Mouse (Mus musculus) liver, embryonic 14 days (tissue): ENCODE measurements around the gene Pdk4. TPM values are rescaled to one million over a fixed set of nuclear protein-coding genes. Genes with fewer than 3 reads are reported as not detected.

Experiments
- polyA plus RNA-seq: library from polyadenylated mRNA; depleted of rRNA; stranded (reverse); fragments of >200 nt; gene quantifications from 2 replicates; pipeline ENCODE4 v1.2.3, GENCODE M21; 2012; rRNA removed

Pdk4 gene
- polyA plus RNA-seq, result 0.68 and 0.75 TPM in 2 replicates

DNA sequence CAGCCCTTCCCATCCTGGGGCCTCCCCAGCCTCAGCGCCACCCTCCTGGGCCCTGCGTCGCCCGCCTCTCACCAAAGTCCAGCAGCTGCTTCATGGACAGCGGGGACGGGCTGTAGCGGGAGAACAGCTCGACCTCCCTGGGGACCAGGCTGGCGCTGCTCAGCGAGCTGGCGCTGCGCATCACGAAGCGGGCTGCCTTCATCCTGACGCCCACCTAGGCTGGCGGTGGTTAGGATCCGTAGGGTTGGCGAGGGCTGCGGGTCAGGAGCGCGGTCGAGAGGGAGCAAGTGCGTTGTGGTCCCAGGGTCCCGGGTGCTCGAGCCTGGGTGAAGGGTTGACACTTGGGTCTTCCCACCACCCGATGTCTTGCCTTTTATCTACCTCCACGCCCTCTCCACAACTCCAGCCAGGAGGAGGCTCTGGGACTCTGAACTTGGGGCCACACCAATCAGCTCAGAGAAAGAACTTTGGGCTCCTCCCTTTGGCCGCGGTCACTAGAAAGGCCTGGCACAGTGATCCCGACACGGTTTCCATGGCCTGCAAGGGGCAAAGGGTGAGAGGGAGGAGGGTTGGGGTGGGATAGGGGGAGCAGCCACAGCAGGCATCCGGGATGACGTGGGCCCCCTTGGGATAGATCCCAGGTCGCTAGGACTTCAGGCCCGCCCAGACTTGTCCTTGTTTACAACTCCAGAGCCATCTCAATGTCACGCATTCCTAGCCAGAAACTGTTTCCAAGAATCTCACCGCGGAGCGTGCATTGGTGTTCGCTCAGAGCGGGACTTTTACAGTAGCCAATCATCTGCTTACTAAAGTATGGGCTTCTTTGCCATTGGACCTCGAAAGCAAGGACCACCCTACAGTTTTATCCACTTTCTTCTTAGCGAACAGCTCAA, at the start of gene Pdk4:
Pdk4 (minus strand) TSS at position 349 of the 893 bp plus-strand sequence.

Other genes with a start within 250 kb of the Pdk4 start
- 7.7 and 8.8 TPM in 2 replicates for gene Pon3, start 240.0 kb downstream of the Pdk4 start, polyA plus RNA-seq
- gene Pon2, start 197.9 kb downstream of the Pdk4 start, polyA plus RNA-seq, result 26.3 and 33.3 TPM in 2 replicates
- gene Asb4, start 112.9 kb downstream of the Pdk4 start, polyA plus RNA-seq, result 4.3 TPM in 2 replicates
- gene Dync1i1, start 229.3 kb upstream of the Pdk4 start, polyA plus RNA-seq, result 0.02 and 0.15 TPM in 2 replicates